Mouse (Mus musculus): ENCODE measurements around the gene Pzp. TPM values are rescaled to one million over a fixed set of nuclear protein-coding genes. Genes with fewer than 3 reads are reported as not detected.

The Pzp gene
- 0.09 and 0.47 TPM in 2 replicates for polyA plus RNA-seq (2015; fragmentation: Nextera tagmentation; extraction: Ambion mirVana)

DNA sequence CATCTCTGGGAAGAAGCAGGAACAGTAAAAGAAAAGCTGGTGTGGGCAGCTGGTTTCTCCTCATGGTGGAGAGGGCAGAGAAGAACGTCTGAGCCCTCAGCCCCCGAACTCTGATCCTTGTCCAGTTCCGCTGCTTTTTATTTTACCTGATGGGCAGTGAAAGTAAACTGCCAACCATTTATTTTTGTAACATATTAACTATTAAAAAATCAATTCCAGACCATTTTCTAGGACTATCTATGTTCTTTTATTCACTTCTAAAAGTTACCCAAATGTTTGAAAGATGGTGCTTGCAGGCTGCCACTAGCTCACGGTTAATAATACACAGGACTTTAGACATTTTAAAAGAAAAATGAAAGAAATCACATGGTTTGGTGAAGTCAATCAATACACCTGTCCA, at the start of gene Pzp:
Gene Pzp (minus strand): TSS at position 120 of the 400 bp plus-strand sequence.
- H3K4me1 ChIP-seq: no peaks in the 10 kb centered on the region

DNA sequence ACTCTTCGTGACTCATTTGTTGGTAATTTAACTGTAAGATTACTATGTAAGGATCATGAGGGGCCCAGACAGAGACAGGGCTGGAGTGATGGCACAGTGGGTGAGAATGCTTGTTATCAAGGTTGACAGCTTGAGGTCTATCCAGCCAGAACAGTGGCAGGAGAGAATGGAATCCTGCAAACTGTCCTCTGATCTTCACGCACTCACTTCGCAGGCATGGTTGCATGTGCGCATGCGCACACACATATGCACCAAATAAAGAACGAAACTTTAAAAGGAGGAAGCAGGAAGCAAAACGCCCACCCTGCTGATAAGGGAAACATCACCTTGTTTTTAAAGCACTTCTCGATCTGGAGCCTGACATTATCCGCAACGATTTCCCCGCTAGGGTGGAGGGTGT, 40.1 kb upstream of the Pzp start:
- Histone ChIP-seq H3K27ac (replicated peaks) (no peak overlapping the region), H3K9ac (replicated peaks) (no peak overlapping the region), H3K4me2 (no peak overlapping the region), H3K4me3 (replicated peaks) (no peak overlapping the region), H3K9me3 (replicated peaks) (no peaks in the 10 kb centered on the region), H3K36me3 (no peaks in the 10 kb centered on the region), H3K27me3 (replicated peaks) (no peaks in the 10 kb centered on the region), H3K4me1 (no peaks in the 10 kb centered on the region)
- no peak for ATAC-seq (ENCODE audit: low FRiP score)
- WGBS: 95% methylated on average over 11 of the region's 11 CpGs

More for the DNA sequence above, at the start of gene Pzp:
- ATAC-seq (ENCODE audit: low FRiP score): no peak
- H3K36me3 ChIP-seq: no peaks in the 10 kb centered on the region
- no peak within 1 kb of the TSS for H3K9ac ChIP-seq (replicated peaks)
- H3K4me2 ChIP-seq: no peak within 1 kb of the TSS
- H3K4me3 ChIP-seq (replicated peaks): no peak within 1 kb of the TSS
- 90% methylated on average over 4 of the region's 4 CpGs for WGBS
- no peak within 1 kb of the TSS for H3K27ac ChIP-seq (replicated peaks)
- no peaks in the 10 kb centered on the region for H3K27me3 ChIP-seq (replicated peaks)
- no peaks in the 10 kb centered on the region for H3K9me3 ChIP-seq (replicated peaks)

DNA sequence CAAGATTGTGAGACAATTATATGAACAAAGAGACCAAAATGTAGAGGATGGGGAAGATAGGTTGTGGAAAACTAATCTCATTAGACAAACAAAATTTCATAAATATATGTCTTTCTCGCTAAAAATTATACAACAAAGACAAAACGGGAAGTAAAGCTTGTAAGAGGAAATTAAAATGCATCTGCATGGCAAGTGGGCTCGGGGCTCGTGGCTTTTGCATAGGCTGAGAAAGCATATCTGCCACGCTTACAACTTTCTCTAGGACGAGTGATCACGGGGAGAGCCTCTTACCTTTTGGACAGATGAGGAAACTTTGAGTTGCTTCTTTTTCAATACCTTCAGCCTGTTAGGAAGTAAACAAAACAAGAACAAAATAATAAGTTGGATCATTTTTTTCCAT, 27.5 kb upstream of the Pzp start:
- Histone ChIP-seq H3K4me2 (no peak overlapping the region), H3K9me3 (replicated peaks) (no peaks in the 10 kb centered on the region), H3K9ac (replicated peaks) (no peak overlapping the region), H3K27me3 (replicated peaks) (no peaks in the 10 kb centered on the region), H3K36me3 (no peaks in the 10 kb centered on the region), H3K27ac (replicated peaks) (no peak overlapping the region), H3K4me1 (no peaks in the 10 kb centered on the region), H3K4me3 (replicated peaks) (no peak overlapping the region)
- 89% methylated on average over 7 of the region's 7 CpGs for WGBS
- no peak for ATAC-seq (ENCODE audit: low FRiP score)

DNA sequence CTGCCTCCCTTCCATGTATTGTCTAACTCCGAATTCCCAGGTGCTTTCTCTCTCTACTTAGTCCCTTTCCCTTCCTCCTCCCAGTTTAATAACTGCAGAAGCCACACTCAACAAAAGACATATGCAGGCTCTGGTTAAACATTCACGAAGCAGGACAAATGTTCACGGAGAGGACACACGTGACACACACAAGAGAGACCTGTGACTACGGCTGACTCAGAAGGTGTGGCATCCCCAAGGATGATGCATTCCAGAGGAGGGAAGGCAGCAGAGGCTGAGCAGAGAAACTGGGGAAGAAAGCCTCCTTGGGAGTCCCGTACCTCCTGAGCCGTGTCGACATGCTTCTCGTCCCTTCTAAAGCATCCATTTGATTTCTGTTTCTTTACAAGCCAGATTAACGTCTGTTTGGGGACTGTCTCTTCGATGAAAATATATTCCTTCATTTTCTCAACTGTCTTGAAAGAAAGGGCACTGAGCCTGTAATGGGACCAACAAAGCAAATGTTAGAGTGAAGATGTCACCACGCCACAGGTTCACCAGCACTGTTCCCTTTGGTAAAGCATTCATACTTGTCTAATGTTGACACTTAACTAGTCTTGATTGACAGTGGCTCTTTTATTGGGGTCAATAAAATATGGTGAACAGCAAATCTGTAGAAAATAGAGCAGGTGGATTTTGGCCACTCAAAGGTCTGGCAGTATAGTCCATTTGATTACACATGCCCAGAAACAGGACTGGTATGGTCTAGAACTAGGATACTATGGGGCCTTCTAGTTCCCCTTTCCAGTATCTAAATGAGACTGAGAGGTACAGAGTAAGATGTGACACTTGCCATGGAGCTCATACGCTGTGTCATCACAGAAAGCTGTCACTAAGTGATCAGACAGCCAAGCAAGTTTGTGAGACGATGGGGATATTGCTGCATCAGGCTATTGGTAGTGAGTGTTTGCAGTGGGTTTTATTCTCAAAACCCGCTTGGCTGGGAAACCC, 23.2 kb upstream of the Pzp start:
- 82% methylated on average over 15 of the region's 15 CpGs for WGBS
- Histone ChIP-seq H3K36me3 (no peaks in the 10 kb centered on the region), H3K27ac (replicated peaks) (no peak overlapping the region), H3K9ac (replicated peaks) (no peak overlapping the region), H3K9me3 (replicated peaks) (no peaks in the 10 kb centered on the region), H3K27me3 (replicated peaks) (no peaks in the 10 kb centered on the region), H3K4me3 (replicated peaks) (no peak overlapping the region), H3K4me1 (no peaks in the 10 kb centered on the region), H3K4me2 (no peak overlapping the region)
- ATAC-seq (ENCODE audit: low FRiP score): no peak

DNA sequence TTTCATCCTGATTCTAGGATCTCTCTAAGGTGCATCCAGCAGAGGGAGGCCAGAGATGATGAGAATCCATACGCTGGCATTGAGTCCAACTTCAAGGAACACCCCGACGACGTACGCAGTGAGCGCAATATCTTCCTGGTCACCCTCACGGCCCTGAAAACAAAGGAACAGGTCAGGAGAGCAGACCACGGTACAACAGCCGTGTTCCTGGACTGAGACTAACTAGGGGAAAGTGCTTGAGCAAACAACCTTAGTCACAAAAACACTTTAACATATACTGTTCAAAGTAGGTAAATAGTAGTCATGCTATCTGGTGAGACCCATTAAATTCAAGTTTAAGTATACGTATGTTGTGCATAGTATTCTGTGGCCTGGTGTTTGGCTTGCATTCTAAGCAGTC, 22.0 kb upstream of the Pzp start:
- Histone ChIP-seq H3K4me1 (no peaks in the 10 kb centered on the region), H3K4me2 (no peak overlapping the region), H3K27me3 (replicated peaks) (no peaks in the 10 kb centered on the region), H3K9me3 (replicated peaks) (no peaks in the 10 kb centered on the region), H3K36me3 (no peaks in the 10 kb centered on the region), H3K27ac (replicated peaks) (no peak overlapping the region), H3K4me3 (replicated peaks) (no peak overlapping the region), H3K9ac (replicated peaks) (no peak overlapping the region)
- no peak for ATAC-seq (ENCODE audit: low FRiP score)
- 94% methylated on average over 10 of the region's 10 CpGs for WGBS

DNA sequence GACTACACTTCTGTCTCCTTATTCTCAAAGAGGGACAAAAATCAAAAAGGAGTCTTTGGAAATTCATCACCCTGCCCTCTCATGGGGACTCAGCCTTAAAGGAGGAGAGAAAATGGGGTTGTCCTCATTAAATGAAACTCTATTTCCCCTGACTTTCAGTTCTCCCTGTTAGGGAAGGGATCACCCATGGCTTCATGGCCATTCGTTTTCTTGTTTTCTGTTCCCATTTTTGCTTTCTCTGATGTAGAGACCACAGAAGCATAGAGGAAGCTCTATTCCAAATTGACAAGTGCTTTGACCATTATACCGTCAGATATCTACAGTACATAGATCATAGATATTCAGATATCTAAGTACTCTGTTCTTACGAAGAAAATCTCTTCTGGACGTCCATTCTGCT, 18.9 kb upstream of the Pzp start:
- Histone ChIP-seq H3K9ac (replicated peaks) (no peak overlapping the region), H3K27ac (replicated peaks) (no peak overlapping the region), H3K4me1 (no peaks in the 10 kb centered on the region), H3K9me3 (replicated peaks) (no peaks in the 10 kb centered on the region), H3K27me3 (replicated peaks) (no peaks in the 10 kb centered on the region), H3K36me3 (no peaks in the 10 kb centered on the region), H3K4me2 (no peak overlapping the region), H3K4me3 (replicated peaks) (no peak overlapping the region)
- ATAC-seq (ENCODE audit: low FRiP score): no peak
- WGBS: 89% methylated on average over 4 of the region's 4 CpGs

DNA sequence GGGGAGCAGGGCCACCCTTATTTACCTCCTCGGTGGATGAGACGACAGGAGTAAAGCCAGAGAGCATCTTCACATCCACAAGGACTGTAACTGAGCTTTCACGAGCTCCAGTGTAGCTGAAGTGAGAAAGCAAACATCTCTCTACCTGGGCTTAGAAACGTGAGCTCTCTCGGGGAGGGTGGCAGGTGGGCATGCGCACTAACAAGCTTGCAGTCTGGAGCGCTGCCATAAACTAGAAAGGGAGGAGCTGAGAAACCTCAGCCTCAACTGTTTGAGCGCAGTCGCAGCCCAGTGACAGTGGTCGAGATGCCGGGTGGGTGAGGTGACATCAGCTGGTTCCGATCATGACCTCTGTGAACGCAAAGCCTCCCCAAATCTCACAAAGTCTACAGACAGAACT, 16.7 kb upstream of the Pzp start:
- Histone ChIP-seq H3K27me3 (replicated peaks) (no peaks in the 10 kb centered on the region), H3K9ac (replicated peaks) (no peak overlapping the region), H3K27ac (replicated peaks) (no peak overlapping the region), H3K4me1 (no peaks in the 10 kb centered on the region), H3K36me3 (no peaks in the 10 kb centered on the region), H3K4me3 (replicated peaks) (no peak overlapping the region), H3K4me2 (no peak overlapping the region), H3K9me3 (replicated peaks) (no peaks in the 10 kb centered on the region)
- no peak for ATAC-seq (ENCODE audit: low FRiP score)
- WGBS: 78% methylated on average over 13 of the region's 13 CpGs

DNA sequence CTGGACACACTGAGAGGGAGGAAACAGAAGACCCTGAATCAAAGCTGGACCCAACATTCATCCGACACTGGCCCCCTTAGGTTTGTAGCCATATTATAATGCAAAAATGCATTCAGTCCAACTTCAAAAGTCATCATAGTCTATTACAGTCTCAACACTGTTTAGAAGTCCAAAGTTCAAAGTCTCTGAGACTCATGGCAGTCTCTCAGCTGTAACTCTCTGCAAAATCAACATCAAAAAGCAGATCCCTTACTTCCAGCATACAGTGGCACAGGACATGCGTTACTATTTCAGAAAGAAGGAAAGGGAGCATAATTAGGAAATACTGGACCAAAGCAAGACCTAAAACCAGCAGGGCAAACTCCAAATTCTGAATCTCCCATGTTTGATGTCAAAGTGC, 8.7 kb upstream of the Pzp start:
- Histone ChIP-seq H3K36me3 (no peaks in the 10 kb centered on the region), H3K4me3 (replicated peaks) (no peak overlapping the region), H3K27me3 (replicated peaks) (no peaks in the 10 kb centered on the region), H3K9me3 (replicated peaks) (no peaks in the 10 kb centered on the region), H3K27ac (replicated peaks) (no peak overlapping the region), H3K4me2 (no peak overlapping the region), H3K9ac (replicated peaks) (no peak overlapping the region), H3K4me1 (no peaks in the 10 kb centered on the region)
- ATAC-seq (ENCODE audit: low FRiP score): no peak
- WGBS: 95% methylated on average over 2 of the region's 2 CpGs

DNA sequence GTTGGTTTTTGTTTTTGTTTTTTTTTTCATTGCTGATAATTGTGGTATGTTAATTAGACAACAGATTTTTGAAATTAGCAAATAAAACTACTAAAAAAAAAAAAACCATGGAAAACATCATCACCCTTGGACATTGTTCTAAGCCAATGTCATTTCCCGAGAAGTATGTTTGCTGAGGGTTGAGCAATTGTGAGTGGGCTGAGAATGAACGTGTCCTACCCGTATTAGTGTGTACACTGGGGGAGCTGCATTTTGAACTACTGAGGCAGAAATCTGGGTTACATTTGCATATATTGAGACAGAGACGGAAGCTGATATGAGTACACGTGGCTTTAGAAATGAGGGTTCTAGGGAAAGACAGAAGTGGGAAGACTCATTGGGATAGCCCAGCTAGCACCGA, 6.8 kb upstream of the Pzp start:
- Histone ChIP-seq H3K4me2 (no peak overlapping the region), H3K36me3 (no peaks in the 10 kb centered on the region), H3K4me3 (replicated peaks) (no peak overlapping the region), H3K27me3 (replicated peaks) (no peaks in the 10 kb centered on the region), H3K9me3 (replicated peaks) (no peaks in the 10 kb centered on the region), H3K4me1 (no peaks in the 10 kb centered on the region), H3K9ac (replicated peaks) (no peak overlapping the region), H3K27ac (replicated peaks) (no peak overlapping the region)
- WGBS: 89% methylated on average over 6 of the region's 6 CpGs
- no peak for ATAC-seq (ENCODE audit: low FRiP score)

DNA sequence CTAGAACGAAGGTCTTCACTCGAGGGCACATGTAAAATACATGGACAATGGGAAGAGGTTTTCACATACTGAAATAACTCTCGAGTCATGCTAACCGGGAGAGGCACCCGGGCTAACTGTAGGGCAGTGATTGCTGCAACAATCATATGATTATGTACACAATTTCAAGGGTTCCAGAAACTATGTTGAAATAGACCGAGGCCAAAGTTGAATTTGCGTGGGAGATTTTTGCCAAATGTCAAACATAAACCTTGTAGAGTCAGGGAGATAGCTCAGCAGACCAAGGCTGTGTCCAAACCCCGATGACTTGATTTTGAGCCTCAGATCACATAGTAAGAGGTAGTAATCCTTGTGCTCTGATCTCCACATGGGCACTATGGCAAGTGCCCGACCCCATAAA, 6.2 kb upstream of the Pzp start:
- Histone ChIP-seq H3K36me3 (no peaks in the 10 kb centered on the region), H3K4me3 (replicated peaks) (no peak overlapping the region), H3K27me3 (replicated peaks) (no peaks in the 10 kb centered on the region), H3K9ac (replicated peaks) (no peak overlapping the region), H3K4me2 (no peak overlapping the region), H3K9me3 (replicated peaks) (no peaks in the 10 kb centered on the region), H3K4me1 (no peaks in the 10 kb centered on the region), H3K27ac (replicated peaks) (no peak overlapping the region)
- ATAC-seq (ENCODE audit: low FRiP score): no peak
- 92% methylated on average over 9 of the region's 9 CpGs for WGBS

DNA sequence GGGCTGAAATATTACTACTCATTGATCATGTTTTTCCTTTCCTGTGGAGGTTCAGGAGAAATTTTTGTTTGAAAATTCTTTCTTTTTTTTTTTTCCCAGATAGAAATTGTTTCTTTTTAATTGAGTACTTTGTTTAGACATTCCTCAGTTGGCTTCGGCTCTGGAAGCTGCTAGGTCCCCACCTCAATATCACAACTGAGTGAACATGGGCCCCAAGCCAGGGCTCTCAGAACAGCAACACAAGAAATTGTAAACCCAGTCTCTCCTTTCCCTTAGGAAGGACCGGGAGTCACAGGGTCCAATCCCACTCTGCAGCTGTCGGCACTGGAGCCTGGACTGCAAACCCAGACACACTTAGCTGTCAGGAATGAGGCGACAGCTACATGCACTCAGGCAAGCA, 2.0 kb upstream of the Pzp start:
- Histone ChIP-seq H3K27ac (replicated peaks) (no peak overlapping the region), H3K4me2 (no peak overlapping the region), H3K36me3 (no peaks in the 10 kb centered on the region), H3K27me3 (replicated peaks) (no peaks in the 10 kb centered on the region), H3K4me1 (no peaks in the 10 kb centered on the region), H3K9me3 (replicated peaks) (no peaks in the 10 kb centered on the region), H3K4me3 (replicated peaks) (no peak overlapping the region), H3K9ac (replicated peaks) (no peak overlapping the region)
- no peak for ATAC-seq (ENCODE audit: low FRiP score)
- 85% methylated on average over 4 of the region's 4 CpGs for WGBS

DNA sequence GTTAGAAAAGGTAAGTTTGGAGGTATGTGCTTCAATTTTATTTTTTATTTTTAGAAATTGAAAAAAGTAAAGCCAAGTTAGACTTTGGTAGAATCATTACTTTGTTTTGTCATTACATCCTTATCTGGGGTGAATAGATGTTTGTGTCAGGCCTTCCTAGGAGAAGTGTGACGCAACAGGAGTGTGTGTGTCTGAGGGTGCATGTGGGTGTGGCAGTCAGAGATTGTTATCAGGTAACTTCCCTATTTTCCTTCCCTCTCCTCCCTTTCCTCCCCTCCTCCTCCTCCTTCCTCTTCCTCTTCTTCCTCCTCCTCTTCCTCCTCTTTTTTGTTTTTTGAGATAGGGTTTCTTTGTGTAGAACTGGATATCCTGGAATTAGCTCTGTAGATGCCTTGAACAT, 590 bp upstream of the Pzp start:
- H3K36me3 ChIP-seq: no peaks in the 10 kb centered on the region
- no peaks in the 10 kb centered on the region for H3K4me1 ChIP-seq
- H3K4me3 ChIP-seq (replicated peaks): no peak overlapping the region
- H3K4me2 ChIP-seq: no peak overlapping the region
- H3K27me3 ChIP-seq (replicated peaks): no peaks in the 10 kb centered on the region
- ATAC-seq (ENCODE audit: low FRiP score): no peak
- no peak overlapping the region for H3K9ac ChIP-seq (replicated peaks)
- H3K27ac ChIP-seq (replicated peaks): no peak overlapping the region
- H3K9me3 ChIP-seq (replicated peaks): no peaks in the 10 kb centered on the region
- WGBS: 91% methylated on average over 1 of the region's 1 CpGs
